Mouse (Mus musculus) stomach, embryonic 16.5 days (tissue): ENCODE measurements around the gene Stard3. TPM values are rescaled to one million over a fixed set of nuclear protein-coding genes. Genes with fewer than 3 reads are reported as not detected.

Source experiments
- ATAC-seq: fragments of 200-750 bp; cut with Nextera tagmentation; 2 replicates; pipeline ENCODE4 v1.8.0; 2017; ENCODE audit warnings: moderate number of reproducible peaks, moderate TSS enrichment; ENCODE audit not compliant: insufficient read depth, low FRiP score
- H3K27ac ChIP-seq: fragments of 300-500 bp; sonication (generic); 2 replicates; pipeline ENCODE4 v1.5.1; 2014; ENCODE audit warnings: low read length
- H3K27me3 ChIP-seq: fragments of 300-500 bp; sonication (generic); 2 replicates; pipeline ENCODE4 v1.6.1; 2014; ENCODE audit warnings: low read length, control low read depth, mixed read lengths; ENCODE audit not compliant: control insufficient read depth, insufficient read depth
- H3K36me3 ChIP-seq: fragments of 300-500 bp; sonication (generic); 2 replicates; pipeline ENCODE4 v1.6.1; 2014; ENCODE audit warnings: low read length; ENCODE audit not compliant: control insufficient read depth, insufficient read depth
- H3K4me1 ChIP-seq: fragments of 300-500 bp; sonication (generic); 2 replicates; pipeline ENCODE4 v1.6.1; 2014; ENCODE audit warnings: low read length, control low read depth, mixed read lengths; ENCODE audit not compliant: control insufficient read depth, insufficient read depth
- H3K4me2 ChIP-seq: fragments of 300-500 bp; sonication (generic); 2 replicates; pipeline ENCODE4 v1.6.1; 2014; ENCODE audit warnings: low read depth, low read length, mixed read lengths
- H3K4me3 ChIP-seq: fragments of 300-500 bp; sonication (generic); replicated peaks from 2 replicates; pipeline ENCODE4 v1.5.1; 2014; ENCODE audit warnings: mild to moderate bottlenecking, low read length
- H3K9ac ChIP-seq: fragments of 300-500 bp; sonication (generic); 2 replicates; pipeline ENCODE4 v1.6.1; 2014; ENCODE audit warnings: low read length
- H3K9me3 ChIP-seq: fragments of 300-500 bp; sonication (generic); replicated peaks from 2 replicates; pipeline ENCODE4 v1.6.1; 2016; ENCODE audit warnings: low read length, control low read depth; ENCODE audit not compliant: control insufficient read depth
- WGBS: fragments of 180-500 bp; shearing (Covaris S2); extraction: QIAGEN DNeasy Blood & Tissue Kit; methylation state at CpG from one replicate; pipeline ENCODE4 v1.1.7; 2014; 5-methylcytosine and 5-hydroxymethylcytosine counted together
- polyA plus RNA-seq: library from polyadenylated mRNA; unstranded; fragments of >200 nt; fragmentation: Nextera tagmentation; extraction: Ambion mirVana; gene quantifications from 2 replicates; pipeline ENCODE4 v1.2.1, GENCODE M21; 2015

Stard3 gene
- polyA plus RNA-seq, 1 experiment from 2014 or later: 43.9 TPM

DNA sequence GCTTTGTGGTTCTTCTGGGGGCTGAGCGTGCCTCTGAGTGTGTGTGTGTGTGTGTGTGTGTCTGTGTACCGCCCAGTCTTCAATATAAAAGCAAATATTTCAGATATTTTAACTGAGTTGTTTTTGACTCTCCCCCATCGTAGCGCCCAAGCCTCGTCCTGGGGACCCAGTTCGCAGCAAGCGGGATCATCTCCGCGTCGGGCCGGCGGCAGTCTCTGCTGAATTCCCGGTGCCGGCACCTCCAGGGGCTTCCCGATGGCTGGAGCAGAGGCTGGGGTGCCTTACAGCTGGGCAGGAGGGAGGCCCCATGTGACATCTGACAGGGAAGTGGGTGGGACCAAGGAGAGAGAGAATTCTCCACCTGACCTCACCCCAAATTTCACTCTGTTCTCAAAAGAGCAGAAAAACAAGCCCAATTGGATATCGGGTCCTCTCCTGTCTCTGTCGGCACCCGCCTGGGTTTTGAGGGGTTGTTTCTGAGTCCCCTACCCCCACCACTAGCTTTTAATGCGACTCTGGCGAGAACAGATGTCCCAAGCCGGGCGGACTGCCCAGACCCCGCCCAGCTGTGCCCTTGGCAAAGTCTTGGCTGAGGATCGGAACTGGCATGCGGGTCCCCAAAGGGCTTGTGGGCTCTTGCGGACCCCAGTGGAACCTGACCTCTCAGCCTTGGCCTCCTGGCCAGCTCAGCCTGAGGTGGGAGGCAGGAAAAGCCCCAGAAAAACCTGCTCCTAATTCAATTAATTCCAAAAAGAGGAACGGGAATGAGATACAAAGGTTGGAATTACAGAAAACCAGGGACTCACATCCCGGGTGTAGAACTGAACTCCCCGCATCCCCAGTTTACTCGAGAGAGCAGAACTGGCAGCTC, 37.1 kb upstream of the Stard3 start:
- Histone ChIP-seq H3K4me2 (no peak overlapping the region), H3K9ac (no peak overlapping the region), H3K27ac (no peak overlapping the region), H3K27me3 (peaks cover 95% of the 10 kb centered on the region), H3K4me1 (no peaks in the 10 kb centered on the region), H3K4me3 (no peak overlapping the region), H3K9me3 (no peaks in the 10 kb centered on the region), H3K36me3 (no peaks in the 10 kb centered on the region)
- ATAC-seq: no peak
- 2% methylated on average over 30 of the region's 30 CpGs for WGBS

DNA sequence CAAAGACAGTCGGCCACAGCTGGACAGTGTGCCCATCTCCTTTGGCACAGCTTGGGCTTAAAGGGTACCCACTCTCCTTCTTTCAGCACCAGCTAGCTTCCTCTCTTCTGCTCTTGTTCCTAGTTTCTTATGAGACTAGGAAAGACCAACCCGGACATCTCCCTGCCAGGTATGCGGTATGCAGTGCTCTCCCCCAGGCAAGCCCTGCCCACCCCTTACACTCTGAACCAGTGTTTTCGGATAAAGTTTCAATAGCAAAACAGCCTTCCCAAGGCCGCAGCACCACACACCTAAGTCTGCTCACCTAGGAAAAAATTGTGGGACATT, 36.5 kb upstream of the Stard3 start:
- no peak for ATAC-seq
- H3K4me3 ChIP-seq: no peak overlapping the region
- no peak overlapping the region for H3K9ac ChIP-seq
- no peak overlapping the region for H3K27ac ChIP-seq
- H3K27me3 ChIP-seq: peaks cover 94% of the 10 kb centered on the region
- 12% methylated on average over 5 of the region's 5 CpGs for whole genome bisulfite sequencing
- no peak overlapping the region for H3K4me2 ChIP-seq
- no peaks in the 10 kb centered on the region for H3K4me1 ChIP-seq
- H3K9me3 ChIP-seq: no peaks in the 10 kb centered on the region
- no peaks in the 10 kb centered on the region for H3K36me3 ChIP-seq

DNA sequence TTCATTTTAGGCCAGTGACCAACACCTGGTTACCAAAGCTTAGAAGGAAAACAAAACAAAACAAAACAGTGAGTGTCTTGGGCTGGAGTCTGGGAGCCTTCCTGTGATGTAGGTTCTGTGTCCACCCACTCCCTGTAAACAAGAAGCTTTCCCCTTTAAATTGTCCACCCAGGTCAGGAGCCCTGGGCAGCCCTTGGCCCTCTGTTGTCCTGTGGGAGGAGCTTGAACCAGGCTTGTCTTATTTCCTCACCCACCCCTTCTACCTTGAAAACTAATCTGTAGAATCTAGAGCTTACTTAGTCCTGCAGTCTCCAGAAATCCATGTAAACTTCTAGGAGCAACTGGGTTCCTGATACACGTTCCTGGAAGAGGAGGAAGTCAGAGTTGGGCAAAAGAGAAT, 36.0 kb upstream of the Stard3 start:
- H3K4me3 ChIP-seq: no peak overlapping the region
- ATAC-seq: no peak
- no peak overlapping the region for H3K4me2 ChIP-seq
- H3K36me3 ChIP-seq: no peaks in the 10 kb centered on the region
- H3K4me1 ChIP-seq: no peaks in the 10 kb centered on the region
- 3% methylated on average over 1 of the region's 1 CpGs for WGBS
- H3K9ac ChIP-seq: no peak overlapping the region
- no peaks in the 10 kb centered on the region for H3K9me3 ChIP-seq
- no peak overlapping the region for H3K27ac ChIP-seq
- H3K27me3 ChIP-seq: peaks cover 94% of the 10 kb centered on the region

DNA sequence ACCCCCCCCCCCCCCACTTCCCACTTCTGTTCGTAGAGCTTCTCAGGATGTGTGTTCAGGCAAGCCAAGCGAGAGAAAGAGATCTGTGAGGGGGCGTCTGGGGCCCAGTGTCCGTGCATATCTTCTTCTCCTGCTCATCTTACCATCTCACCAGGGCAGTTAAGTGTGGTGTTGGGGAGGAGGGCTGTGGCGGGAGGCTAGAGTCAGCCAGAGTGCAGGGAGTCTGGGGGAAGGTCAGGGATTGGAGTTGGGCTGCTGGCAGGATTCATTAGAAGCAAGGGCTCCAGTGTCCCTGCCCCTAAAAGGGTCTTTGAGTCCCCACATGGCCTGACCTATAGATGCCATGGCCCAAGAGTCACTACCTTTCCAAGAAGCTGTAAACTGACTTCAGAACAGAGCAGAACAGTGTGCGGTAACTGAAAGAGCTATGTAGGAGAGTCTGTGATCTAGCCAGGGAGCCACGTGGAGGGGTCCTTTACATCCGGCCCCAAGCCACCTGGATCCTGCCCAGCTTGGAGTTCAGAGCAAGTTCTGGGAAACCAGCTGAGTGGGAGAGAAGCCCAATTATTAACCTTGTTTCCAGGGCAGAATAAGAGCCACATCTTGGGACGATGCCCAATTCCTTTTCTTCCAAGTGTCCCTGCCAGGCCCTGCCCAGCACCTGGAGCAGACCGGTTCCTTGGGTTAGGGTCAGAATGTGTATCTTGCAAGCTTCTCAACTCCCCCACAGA, 34.9 kb upstream of the Stard3 start:
- Histone ChIP-seq H3K27me3 (peaks cover 96% of the 10 kb centered on the region), H3K4me3 (no peak overlapping the region), H3K9me3 (no peaks in the 10 kb centered on the region), H3K4me2 (no peak overlapping the region), H3K36me3 (no peaks in the 10 kb centered on the region), H3K27ac (no peak overlapping the region), H3K9ac (no peak overlapping the region), H3K4me1 (peaks cover 5% of the 10 kb centered on the region; the same call in 1 of the 2 replicates)
- WGBS: 4% methylated on average over 10 of the region's 10 CpGs
- ATAC-seq: no peak

DNA sequence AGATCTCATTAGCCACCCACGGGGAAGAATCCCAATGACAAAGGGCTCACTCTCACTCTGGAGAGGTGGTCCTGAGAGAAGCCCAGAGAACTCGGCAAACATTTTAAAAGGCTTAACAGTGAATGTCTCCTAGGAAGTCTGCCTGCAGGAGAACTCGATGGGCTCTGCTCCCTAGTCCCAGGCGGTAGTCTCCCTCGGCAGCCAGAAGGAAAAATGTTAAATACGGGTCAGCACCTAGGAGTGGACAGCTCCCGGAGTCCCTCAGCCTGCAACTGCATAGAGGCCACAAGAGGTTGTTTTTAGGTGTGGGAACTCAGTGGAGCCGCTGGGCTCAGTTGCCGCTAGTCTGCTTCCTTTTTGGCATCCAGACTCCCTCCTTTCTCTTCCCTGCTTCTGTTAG, 34.2 kb upstream of the Stard3 start:
- no peak overlapping the region for H3K9ac ChIP-seq
- H3K4me2 ChIP-seq: no peak overlapping the region
- H3K27me3 ChIP-seq: peaks cover 96% of the 10 kb centered on the region
- no peak overlapping the region for H3K4me3 ChIP-seq
- 4% methylated on average over 9 of the region's 9 CpGs for WGBS
- no peaks in the 10 kb centered on the region for H3K9me3 ChIP-seq
- no peak overlapping the region for H3K27ac ChIP-seq
- H3K36me3 ChIP-seq: no peaks in the 10 kb centered on the region
- peaks cover 10% of the 10 kb centered on the region; the same call in 1 of the 2 replicates for H3K4me1 ChIP-seq
- no peak for ATAC-seq

DNA sequence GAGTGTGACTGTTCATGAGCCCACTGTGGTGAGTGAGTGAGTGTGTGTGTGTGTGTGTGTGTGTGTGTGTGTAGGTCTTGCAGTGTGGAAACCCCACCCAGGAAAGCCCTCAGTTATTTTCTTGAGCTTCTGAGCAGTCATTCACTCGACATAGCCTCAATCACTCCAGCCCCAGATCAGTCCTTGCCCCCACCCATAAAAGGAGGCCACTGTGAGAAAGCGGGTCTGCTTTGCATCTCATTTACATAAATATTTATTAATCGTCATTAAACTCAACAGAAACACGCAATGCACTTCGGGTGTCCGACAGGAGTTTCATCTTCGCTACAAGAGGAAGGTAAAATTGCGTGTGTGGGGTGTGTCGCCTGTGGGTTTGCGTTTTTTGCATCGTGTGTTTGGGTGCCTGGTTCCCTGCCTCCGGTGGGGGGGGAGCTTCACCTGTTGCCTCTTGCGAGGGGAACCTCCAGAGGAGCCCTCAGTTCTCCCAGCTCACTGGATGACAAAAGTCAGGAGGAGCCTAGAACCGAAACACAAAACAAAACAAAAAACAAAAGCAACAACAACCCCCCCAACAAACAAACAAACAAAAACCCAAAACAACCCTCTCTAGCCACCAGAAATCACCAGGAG, 32.9 kb upstream of the Stard3 start:
- WGBS: 7% methylated on average over 14 of the region's 14 CpGs
- no peaks in the 10 kb centered on the region for H3K36me3 ChIP-seq
- H3K4me2 ChIP-seq: no peak overlapping the region
- no peak for ATAC-seq
- H3K4me1 ChIP-seq: peaks cover 10% of the 10 kb centered on the region; the same call in 1 of the 2 replicates
- H3K27ac ChIP-seq: no peak overlapping the region
- H3K27me3 ChIP-seq: peaks cover 96% of the 10 kb centered on the region
- H3K9ac ChIP-seq: no peak overlapping the region
- H3K4me3 ChIP-seq: no peak overlapping the region
- no peaks in the 10 kb centered on the region for H3K9me3 ChIP-seq

DNA sequence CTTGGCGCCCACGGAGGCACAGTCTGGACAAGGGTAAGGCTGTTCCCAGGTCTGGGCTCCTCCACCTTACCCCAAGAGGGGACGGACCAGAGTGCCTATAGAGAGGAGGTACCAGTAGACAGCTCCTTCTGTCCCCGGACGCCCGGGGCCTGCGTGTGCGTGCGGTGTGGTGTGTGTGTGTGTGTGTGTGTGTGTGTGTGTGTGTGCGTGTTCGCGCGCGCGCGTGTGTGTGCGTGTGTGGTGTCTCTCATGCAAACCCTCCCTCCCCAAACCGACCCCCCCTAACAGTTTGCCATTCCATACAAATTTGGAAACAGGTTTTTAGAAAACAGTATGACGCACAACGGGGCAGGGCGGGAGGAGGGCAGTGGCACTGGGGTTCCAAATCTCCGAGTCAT, 32.3 kb upstream of the Stard3 start:
- Histone ChIP-seq H3K9ac (no peak overlapping the region), H3K27ac (no peak overlapping the region), H3K9me3 (no peaks in the 10 kb centered on the region), H3K4me2 (no peak overlapping the region), H3K4me3 (no peak overlapping the region), H3K36me3 (no peaks in the 10 kb centered on the region), H3K27me3 (peaks cover 97% of the 10 kb centered on the region), H3K4me1 (peaks cover 10% of the 10 kb centered on the region; the same call in 1 of the 2 replicates)
- no peak for ATAC-seq
- WGBS: 3% methylated on average over 22 of the region's 22 CpGs

DNA sequence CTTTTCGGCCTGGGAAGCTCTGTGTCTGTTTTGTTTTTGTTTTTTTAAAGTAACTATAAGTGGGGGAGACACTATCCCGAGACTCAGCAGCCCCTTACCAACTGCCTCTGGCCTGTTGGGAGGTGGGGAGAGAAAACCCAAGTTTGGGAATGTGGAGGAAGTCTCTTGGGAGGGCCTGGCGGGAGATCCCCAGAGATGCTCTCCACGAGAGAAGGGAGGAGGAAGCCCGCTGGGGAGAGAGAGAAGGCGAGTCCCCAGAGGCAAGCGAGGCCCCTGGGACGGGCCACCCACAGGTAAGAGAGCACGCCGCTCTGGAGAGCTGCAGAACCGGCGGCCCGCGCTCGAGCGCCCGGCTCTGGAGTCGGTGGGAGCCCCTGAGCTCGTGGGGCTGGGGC, 31.4 kb upstream of the Stard3 start:
- no peaks in the 10 kb centered on the region for H3K9me3 ChIP-seq
- H3K4me2 ChIP-seq: no peak overlapping the region
- no peaks in the 10 kb centered on the region for H3K36me3 ChIP-seq
- 2% methylated on average over 19 of the region's 19 CpGs for WGBS
- no peak overlapping the region for H3K9ac ChIP-seq
- H3K4me3 ChIP-seq: no peak overlapping the region
- no peak overlapping the region for H3K27ac ChIP-seq
- ATAC-seq: no peak
- peaks cover 97% of the 10 kb centered on the region for H3K27me3 ChIP-seq
- peaks cover 10% of the 10 kb centered on the region; the same call in 1 of the 2 replicates for H3K4me1 ChIP-seq
